Mouse (Mus musculus): Measurements from ENCODE around the gene Chchd10.

DNA sequence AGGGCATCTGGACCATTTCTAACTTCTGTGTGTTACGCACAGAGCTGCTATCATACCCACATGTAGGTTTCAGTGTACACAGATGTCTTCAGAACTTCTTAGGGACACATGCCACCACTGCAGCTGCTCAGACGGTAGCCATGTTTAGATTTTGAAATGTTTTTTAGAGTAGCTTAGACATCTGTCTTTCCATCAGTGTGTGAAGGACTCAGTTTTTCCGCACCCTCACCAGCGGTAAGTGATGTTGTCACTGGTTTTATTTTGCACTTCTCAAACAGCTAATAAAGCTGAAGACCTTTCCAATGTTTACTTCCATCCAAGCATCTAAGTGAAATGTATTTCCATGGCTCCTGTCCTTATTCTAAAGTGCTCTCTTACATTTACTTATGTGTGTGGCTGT, 26.0 kb upstream of the Chchd10 start:
- TF ChIP-seq CTCF (IDR thresholded peaks at IDR 0.05; ENCODE audit: borderline replicate concordance, insufficient read depth, low read depth, low read length) (no peak), POLR2A (IDR thresholded peaks at IDR 0.05; ENCODE audit: borderline replicate concordance, insufficient read depth, low read length) (no peak)

Data from cerebellum, adult 2 months (tissue).